Mouse (Mus musculus) MEL (cell line): Measurements from ENCODE around the gene Gm7694. TPM values are rescaled to one million over a fixed set of nuclear protein-coding genes. Genes with fewer than 3 reads are reported as not detected.

Source experiments
- DNase-seq: peaks from one replicate; pipeline ENCODE4 v3.0.0; 2011; ENCODE audit warnings: low read depth, low spot score
- H3K27ac ChIP-seq: 2 replicates; pipeline ENCODE4 v1.5.1; 2012; ENCODE audit warnings: low read depth, mild to moderate bottlenecking, control low read depth, low read length, moderate library complexity; ENCODE audit not compliant: control insufficient read depth
- H3K27me3 ChIP-seq, 2 experiments: fragments of 150-350 bp in 1 of 2; sonication (generic) in 1 of 2; 2 replicates each; pipeline ENCODE4 v1.6.1; 2012; ENCODE audit warnings: low read length in 2 of 2, mild to moderate bottlenecking in 2 of 2, improper control_type of control experiment in 1 of 2, moderate library complexity in 1 of 2; ENCODE audit not compliant: insufficient read depth in 2 of 2, control insufficient read depth in 1 of 2
- H3K36me3 ChIP-seq, 2 experiments: 2 replicates each; pipeline ENCODE4 v1.6.1; 2012 to 2014; ENCODE audit warnings: low read length in 2 of 2, improper control_type of control experiment in 1 of 2, inconsistent platforms in 1 of 2, mild to moderate bottlenecking in 1 of 2; ENCODE audit not compliant: insufficient read depth in 2 of 2, control insufficient read depth in 1 of 2
- H3K4me1 ChIP-seq, 2 experiments: fragments of 150-350 bp in 1 of 2; sonication (generic) in 1 of 2; 2 replicates each; pipeline ENCODE4 v1.6.1; 2012; ENCODE audit warnings: low read length in 2 of 2, improper control_type of control experiment in 1 of 2, mild to moderate bottlenecking in 1 of 2; ENCODE audit not compliant: insufficient read depth in 2 of 2, control insufficient read depth in 1 of 2
- H3K4me3 ChIP-seq, 2 experiments: fragments of 150-350 bp in 1 of 2; sonication (generic) in 1 of 2; 2 replicates each; pipeline ENCODE4 v1.5.1; 2012; ENCODE audit warnings: low read depth in 2 of 2, low read length in 2 of 2, mild to moderate bottlenecking in 2 of 2, moderate library complexity in 2 of 2, control low read depth in 1 of 2, improper control_type of control experiment in 1 of 2; ENCODE audit not compliant: control insufficient read depth in 1 of 2, insufficient read depth in 1 of 2
- H3K79me2 ChIP-seq: 2 replicates; pipeline ENCODE4 v1.6.1; 2012; ENCODE audit warnings: mild to moderate bottlenecking, low read length, moderate library complexity; ENCODE audit not compliant: control insufficient read depth, poor library complexity, insufficient read depth
- H3K9ac ChIP-seq: 2 replicates; pipeline ENCODE4 v1.6.1; 2012; ENCODE audit warnings: low read depth, mild to moderate bottlenecking, control low read depth, low read length, moderate library complexity; ENCODE audit not compliant: control insufficient read depth, poor library complexity, severe bottlenecking
- H3K9me3 ChIP-seq: fragments of 150-350 bp; sonication (generic); replicated peaks from 2 replicates; pipeline ENCODE4 v1.6.1; 2012; ENCODE audit warnings: mild to moderate bottlenecking, low read length, improper control_type of control experiment, moderate library complexity; ENCODE audit not compliant: insufficient read depth
- BHLHE40 ChIP-seq: IDR thresholded peaks from 2 replicates; pipeline ENCODE4 v1.6.1; 2012; ENCODE audit warnings: low read depth, mild to moderate bottlenecking, inconsistent platforms, low read length, improper control_type of control experiment, borderline replicate concordance
- CHD2 ChIP-seq: IDR thresholded peaks from 2 replicates; pipeline ENCODE4 v1.6.1; 2011; ENCODE audit warnings: low read length, improper control_type of control experiment
- CTCF ChIP-seq, 3 experiments: IDR thresholded peaks in 2 of 3; conservative IDR thresholded peaks in 1 of 3; 2 replicates each; pipeline ENCODE4 v1.5.1; 2011 to 2012; ENCODE audit warnings: low read length in 3 of 3, low read depth in 2 of 3, mild to moderate bottlenecking in 2 of 3, improper control_type of control experiment in 1 of 3, inconsistent platforms in 1 of 3, mixed read lengths in 1 of 3, moderate library complexity in 1 of 3; ENCODE audit not compliant: control insufficient read depth in 1 of 3, insufficient read depth in 1 of 3, poor library complexity in 1 of 3, severe bottlenecking in 1 of 3
- E2F4 ChIP-seq: IDR thresholded peaks from 2 replicates; pipeline ENCODE4 v1.6.1; 2011; ENCODE audit warnings: low read depth, low read length, improper control_type of control experiment, borderline replicate concordance
- ELF1 ChIP-seq: IDR thresholded peaks from 2 replicates; pipeline ENCODE4 v1.6.1; 2014; ENCODE audit warnings: low read depth, mild to moderate bottlenecking, inconsistent platforms, low read length, improper control_type of control experiment, moderate library complexity
- EP300 ChIP-seq, 2 experiments: IDR thresholded peaks; 2 replicates each; pipeline ENCODE4 v1.6.1; 2011; ENCODE audit warnings: improper control_type of control experiment in 2 of 2, low read length in 2 of 2, low read depth in 1 of 2, mild to moderate bottlenecking in 1 of 2
- ETS1 ChIP-seq: IDR thresholded peaks from 2 replicates; pipeline ENCODE4 v1.6.1; 2012; ENCODE audit warnings: low read depth, mild to moderate bottlenecking, inconsistent platforms, low read length, improper control_type of control experiment, moderate library complexity
- GATA1 ChIP-seq: IDR thresholded peaks from 2 replicates; pipeline ENCODE4 v1.6.1; 2011; ENCODE audit warnings: low read depth, low read length, improper control_type of control experiment
- HCFC1 ChIP-seq: IDR thresholded peaks from 2 replicates; pipeline ENCODE4 v1.6.1; 2012; ENCODE audit warnings: low read depth, mild to moderate bottlenecking, inconsistent platforms, low read length, improper control_type of control experiment, moderate library complexity
- JUND ChIP-seq: IDR thresholded peaks from 2 replicates; pipeline ENCODE4 v1.6.1; 2011; ENCODE audit warnings: low read depth, mild to moderate bottlenecking, improper control_type of control experiment, low read length
- MAX ChIP-seq: IDR thresholded peaks from 2 replicates; pipeline ENCODE4 v1.6.1; 2011; ENCODE audit warnings: low read length, improper control_type of control experiment
- MAZ ChIP-seq: IDR thresholded peaks from 2 replicates; pipeline ENCODE4 v1.6.1; 2012; ENCODE audit warnings: low read depth, mild to moderate bottlenecking, inconsistent platforms, low read length, improper control_type of control experiment
- MYB ChIP-seq: IDR thresholded peaks from 2 replicates; pipeline ENCODE4 v1.6.1; 2011; ENCODE audit warnings: mild to moderate bottlenecking, low read depth, low read length, improper control_type of control experiment
- MYC ChIP-seq: IDR thresholded peaks from 2 replicates; pipeline ENCODE4 v1.6.1; 2011; ENCODE audit warnings: low read depth, mild to moderate bottlenecking, low read length, improper control_type of control experiment, moderate library complexity
- POLR2AphosphoS2 ChIP-seq: IDR thresholded peaks from 2 replicates; pipeline ENCODE4 v1.6.1; 2011; ENCODE audit warnings: low read length, improper control_type of control experiment
- POLR2AphosphoS5 ChIP-seq: IDR thresholded peaks from 2 replicates; pipeline ENCODE4 v1.6.1; 2012; ENCODE audit warnings: low read depth, borderline replicate concordance, mild to moderate bottlenecking, inconsistent platforms, low read length, moderate library complexity, mixed read lengths
- SMC3 ChIP-seq: IDR thresholded peaks from 2 replicates; pipeline ENCODE4 v1.6.1; 2011; ENCODE audit warnings: low read depth, low read length, improper control_type of control experiment
- TBP ChIP-seq: IDR thresholded peaks from 2 replicates; pipeline ENCODE4 v1.8.0; 2011; ENCODE audit warnings: low read depth, low read length, improper control_type of control experiment
- UBTF ChIP-seq: IDR thresholded peaks from 2 replicates; pipeline ENCODE4 v1.6.1; 2012; ENCODE audit warnings: low read depth, mild to moderate bottlenecking, inconsistent platforms, low read length, improper control_type of control experiment, moderate library complexity, borderline replicate concordance; ENCODE audit not compliant: insufficient read depth
- USF1 ChIP-seq: IDR thresholded peaks from 2 replicates; pipeline ENCODE4 v1.6.1; 2014; ENCODE audit warnings: low read depth, mild to moderate bottlenecking, inconsistent platforms, low read length, improper control_type of control experiment, moderate library complexity
- ZC3H11A ChIP-seq: IDR thresholded peaks from 2 replicates; pipeline ENCODE4 v1.6.1; 2012; ENCODE audit warnings: low read depth, mild to moderate bottlenecking, inconsistent platforms, low read length, improper control_type of control experiment
- polyA plus RNA-seq, 2 experiments: library from polyadenylated mRNA; stranded (reverse) in 1 of 2; unstranded in 1 of 2; fragments of >175 nt in 1 of 2; fragments of >200 nt in 1 of 2; gene quantifications; 2 replicates each; pipeline versions ENCODE4 v1.2.1 to v1.2.4; 2012; ENCODE audit warnings: low replicate concordance in 2 of 2, low read depth in 1 of 2; ENCODE audit not compliant: insufficient read length in 2 of 2, insufficient read depth in 1 of 2, missing spikeins in 1 of 2
- total RNA-seq: library from RNA; depleted of rRNA; stranded (reverse); fragments of 300-350 nt; gene quantifications from 2 replicates; pipeline ENCODE4 v1.2.3, GENCODE M21; 2012

The Gm7694 gene
- total and polyA plus RNA-seq, 3 experiments, result 0.19 to 1.1 TPM; not detected in 1

- Histone ChIP-seq H3K79me2 (no peaks in the 10 kb centered on the region), H3K27me3 (no peaks in the 10 kb centered on the region; a peak in 1 of 4 replicates), H3K27ac (no peak overlapping the region), H3K4me1 (no peaks in the 10 kb centered on the region)
- no peak for TF ChIP-seq POLR2AphosphoS2
- TF ChIP-seq HCFC1, result no peak
- no peak for TF ChIP-seq BHLHE40
- no peak for TF ChIP-seq TBP
- TF ChIP-seq MAZ, result no peak
- no peak for TF ChIP-seq ELF1
- TF ChIP-seq, all 39 proteins: peak for 0
- Histone ChIP-seq H3K9me3 (no peaks in the 10 kb centered on the region), H3K4me3 (no peak overlapping the region), H3K9ac (no peak overlapping the region), H3K36me3 (no peaks in the 10 kb centered on the region)
- DNase-seq, result no peak
These were observed 3.0 kb downstream of the Gm7694 start for GRCm38 (mm10) chr1:170303103-170303502.

GRCm38 (mm10) chr1:170302456-170302855 lies 3.7 kb downstream of the Gm7694 start:
- TF ChIP-seq SMC3 (no peak), ZC3H11A (no peak), EP300 (IDR thresholded peaks at IDR 0.05; ENCODE audit: low read depth in 1 of 2, low read length in 2 of 2) (no peak), MAX (no peak), TBP (no peak), POLR2AphosphoS5 (no peak), CHD2 (no peak), POLR2AphosphoS2 (no peak), ETS1 (no peak), ELF1 (no peak), MYB (no peak), MYC (no peak), E2F4 (no peak), JUND (no peak), UBTF (no peak), USF1 (no peak), GATA1 (no peak), CTCF (IDR thresholded peaks at IDR 0.05 in 2 of 3, conservative IDR thresholded peaks at IDR 0.05 in 1 of 3; ENCODE audit: control insufficient read depth in 1 of 3, insufficient read depth in 1 of 3, low read depth in 2 of 3, low read length in 3 of 3, poor library complexity in 1 of 3, severe bottlenecking in 1 of 3) (no peak), BHLHE40 (no peak)
- H3K9me3 ChIP-seq, result no peaks in the 10 kb centered on the region
- H3K4me1 ChIP-seq, result no peaks in the 10 kb centered on the region
- no peak overlapping the region for H3K27ac ChIP-seq
- no peaks in the 10 kb centered on the region for H3K36me3 ChIP-seq
- H3K4me3 ChIP-seq, result no peak overlapping the region
- no peaks in the 10 kb centered on the region; a peak in 2 of 4 replicates for H3K27me3 ChIP-seq
- H3K9ac ChIP-seq, result no peak overlapping the region
- no peaks in the 10 kb centered on the region for H3K79me2 ChIP-seq
- DNase-seq, result no peak
